Mouse (Mus musculus): Measurements from ENCODE around the gene Rgs7.

DNA sequence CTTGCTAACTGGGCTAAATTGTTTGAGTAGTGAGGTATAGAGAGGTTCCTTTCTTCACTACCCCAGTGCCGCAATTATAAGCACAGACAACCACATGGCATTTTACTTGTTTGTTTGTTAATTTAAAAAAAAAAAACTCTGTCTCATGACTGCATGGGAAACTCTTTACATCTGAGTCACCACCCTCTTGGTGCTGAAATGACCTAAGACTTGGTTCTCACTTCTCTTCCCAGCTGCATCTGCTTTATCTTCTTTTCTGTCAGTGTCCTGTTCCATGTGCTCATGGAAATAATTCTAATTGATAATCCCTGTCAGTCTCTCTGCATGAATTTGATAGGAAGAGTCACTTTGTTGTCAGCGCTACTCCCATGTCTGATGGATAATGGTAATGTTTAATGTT, 272.7 kb downstream of the Rgs7 start:
- TF ChIP-seq POLR2A (IDR thresholded peaks at IDR 0.05; ENCODE audit: borderline replicate concordance, insufficient read depth, low read length) (no peak), CTCF (IDR thresholded peaks at IDR 0.05; ENCODE audit: borderline replicate concordance, insufficient read depth, low read depth, low read length) (no peak)

Measured in cerebellum, adult 2 months (tissue).